Mouse (Mus musculus): Measurements from ENCODE around the gene Pax6.

DNA sequence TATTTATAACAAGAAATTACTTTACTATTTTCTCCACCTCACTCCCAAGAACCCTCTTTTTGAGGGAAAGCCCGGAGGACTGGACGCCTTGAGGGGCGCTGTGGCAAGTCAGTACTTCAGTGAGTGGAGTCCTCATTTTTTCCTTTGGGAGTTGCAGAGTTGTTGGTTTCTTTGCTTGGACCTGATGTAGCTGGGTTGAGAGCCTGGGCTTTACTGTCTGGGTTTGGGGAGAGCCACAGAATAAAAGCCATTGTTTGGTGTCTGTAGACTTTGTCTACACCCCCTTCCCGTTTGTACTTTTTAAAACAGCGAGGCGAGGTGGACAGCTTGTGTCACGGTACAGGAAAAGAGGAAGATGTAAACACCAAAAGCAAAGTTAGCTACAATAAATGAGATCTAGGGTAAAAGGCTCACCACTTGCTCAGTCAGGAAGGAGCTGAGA lies 10.2 kb downstream of the Pax6 start:
- TF ChIP-seq CTCF (IDR thresholded peaks at IDR 0.05; ENCODE audit: extremely low read depth, insufficient read depth, insufficient read length, insufficient replicate concordance) (no peak), POLR2A (IDR thresholded peaks at IDR 0.05; ENCODE audit: low read depth, low read length) (no peak)

All from spleen, adult 2 months (tissue).